Mouse (Mus musculus): ENCODE data around the gene Iqschfp.

DNA sequence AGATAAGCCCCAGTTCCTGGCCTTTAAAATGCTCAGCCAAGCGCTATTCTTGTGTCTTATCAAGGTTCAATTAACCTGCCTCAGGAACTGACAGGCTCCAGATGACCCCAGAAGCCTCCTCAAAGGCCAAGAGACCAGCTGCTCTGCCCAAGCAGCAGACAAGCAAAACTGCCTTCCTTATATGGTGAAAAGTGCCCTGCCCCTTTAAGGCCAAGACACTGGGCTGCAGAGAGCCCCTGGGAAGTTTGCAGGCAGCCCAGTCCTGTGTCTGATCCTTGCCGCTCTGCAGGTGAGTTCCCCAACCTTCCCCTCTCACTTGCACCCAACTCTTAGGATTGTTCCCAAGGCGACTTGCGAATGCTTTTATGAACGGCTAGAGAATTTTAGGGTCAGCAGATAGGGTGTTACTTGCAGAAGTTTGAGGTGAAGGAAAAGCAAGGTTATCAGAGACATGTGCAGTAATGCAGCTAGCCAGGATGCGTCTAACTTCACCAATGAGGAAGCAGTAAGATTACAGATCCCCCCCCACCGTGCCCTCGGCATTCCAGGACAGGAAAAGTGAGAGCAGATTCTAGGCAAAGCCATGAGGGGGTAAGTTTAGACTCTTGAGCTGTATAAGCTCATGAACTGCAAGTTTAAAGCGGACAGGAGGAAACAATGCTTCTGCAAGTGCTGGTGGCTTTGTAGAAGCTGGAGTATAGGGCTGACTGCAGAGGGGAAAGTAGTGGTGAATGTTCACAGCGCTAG, 576.1 kb downstream of the Iqschfp start:
- TF ChIP-seq CTCF (IDR thresholded peaks at IDR 0.05; ENCODE audit: low read depth) (no peak), EP300 (IDR thresholded peaks at IDR 0.05; ENCODE audit: low read depth) (no peak)
